Mouse (Mus musculus) mesoderm, embryonic 11.5 days (tissue): ENCODE data around the gene Ttf1.

ENCODE experiments used
- DNase-seq: peaks from one replicate; pipeline ENCODE4 v3.0.0-alpha.2; 2012; ENCODE audit warnings: low read depth, low spot score

The Ttf1 gene

DNA sequence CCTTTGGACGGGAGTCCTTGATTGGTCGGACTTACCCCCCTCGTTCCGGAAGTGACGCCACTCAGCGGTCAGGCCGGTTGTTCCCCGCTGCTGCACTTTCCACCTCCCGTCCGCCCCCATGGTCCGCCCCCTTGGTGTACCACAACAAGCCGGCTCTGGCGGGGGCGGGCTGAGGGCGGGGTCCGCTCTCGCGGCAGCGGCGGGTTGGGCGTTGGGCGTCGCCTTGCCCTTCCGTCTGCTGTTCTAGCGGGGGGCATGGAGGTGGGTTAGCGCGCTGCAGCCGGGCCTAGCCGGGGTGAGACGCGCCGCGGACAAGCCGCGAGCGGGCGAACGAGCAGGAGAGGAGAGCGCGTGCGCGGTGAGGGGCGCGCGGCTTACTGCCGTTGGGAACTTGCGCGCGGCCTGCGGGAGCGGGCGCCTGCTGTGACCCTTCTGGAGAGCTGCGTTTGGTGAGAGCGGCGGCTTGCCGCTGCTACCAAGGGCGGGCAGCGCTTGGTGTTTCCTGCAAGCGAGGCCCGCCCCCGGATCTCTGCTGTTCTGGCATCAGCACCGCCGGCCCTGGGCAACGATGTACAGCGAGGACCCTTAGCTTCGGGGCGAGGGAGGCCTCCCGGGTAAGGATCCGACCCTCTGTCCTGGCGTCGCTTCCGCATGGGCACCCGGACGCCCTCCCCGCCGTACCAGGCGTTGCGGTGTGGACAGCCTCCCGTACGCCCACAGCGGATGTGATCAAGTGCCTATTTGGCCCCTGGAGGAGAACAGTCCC lies 65.1 kb downstream of the Ttf1 start:
- DNase-seq = peak; percentile 99

DNA sequence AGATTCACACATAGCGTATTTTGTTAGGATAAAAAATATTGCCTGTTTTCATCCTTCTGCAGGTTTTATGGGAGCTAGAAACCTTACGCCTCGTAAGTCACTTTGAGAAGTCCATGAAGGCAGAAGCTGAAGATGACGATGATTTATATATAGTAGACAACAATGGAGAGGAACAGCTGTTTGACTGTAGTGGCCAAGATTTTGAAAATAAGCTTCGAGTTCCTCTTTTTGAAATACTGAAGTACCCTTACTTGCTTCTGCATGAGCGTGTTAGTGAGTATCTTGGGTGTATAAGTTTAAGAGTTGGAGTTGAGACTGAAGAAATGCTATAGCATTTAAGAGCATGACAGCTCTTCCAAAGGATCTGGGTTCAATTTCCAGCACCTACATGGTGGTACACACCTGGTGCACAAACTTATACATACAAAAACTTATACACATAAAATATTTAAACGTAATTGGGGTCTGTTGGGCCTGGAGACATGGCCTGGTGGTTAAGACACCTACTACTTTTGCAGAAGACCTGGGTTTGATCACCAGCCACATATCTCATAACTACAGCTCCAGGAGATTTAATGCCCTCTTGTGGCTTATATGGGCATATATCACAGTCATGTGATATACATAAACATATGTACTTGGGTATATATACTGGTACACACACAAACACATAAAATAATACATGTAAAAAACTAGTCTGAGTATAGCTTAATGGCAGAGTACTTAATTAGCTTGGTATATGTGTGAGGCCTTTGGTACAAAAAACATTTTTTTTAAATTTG lies 70.2 kb downstream of the Ttf1 start:
- DNase-seq = no peak

DNA sequence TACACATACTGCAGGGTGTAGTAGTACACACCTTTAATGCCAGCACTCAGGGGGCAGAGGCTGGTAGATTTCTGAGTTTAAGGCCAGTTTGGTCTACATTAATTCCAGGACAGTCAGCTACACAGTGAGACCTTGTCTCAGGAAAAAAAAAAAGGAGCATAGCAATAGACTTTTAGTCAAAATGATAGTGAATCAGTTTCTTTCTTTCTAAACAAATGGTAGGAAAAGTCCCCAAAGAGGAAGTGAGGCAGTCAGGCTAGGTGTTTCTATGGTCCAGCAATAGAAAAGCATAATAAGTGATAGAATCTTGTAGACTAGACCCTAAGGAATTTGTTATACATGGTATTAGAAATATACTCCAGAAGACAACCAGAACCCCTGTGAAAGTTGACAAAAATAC lies 75.1 kb downstream of the Ttf1 start:
- DNase-seq = no peak
